Mouse (Mus musculus) forebrain, postnatal 0 days (tissue): Measurements from ENCODE around the gene Skap1. TPM values are rescaled to one million over a fixed set of nuclear protein-coding genes. Genes with fewer than 3 reads are reported as not detected.

ENCODE experiments used
- ATAC-seq: fragments of 200-750 bp; cut with Nextera tagmentation; 2 replicates; pipeline ENCODE4 v1.8.0; 2017; ENCODE audit warnings: mild to moderate bottlenecking, moderate library complexity
- DNase-seq: peaks from one replicate; pipeline ENCODE4 v3.0.0-alpha.2; 2015
- H3K27ac ChIP-seq: fragments of 300-500 bp; sonication (generic); 2 replicates; pipeline ENCODE4 v1.5.1; 2014; ENCODE audit warnings: low read depth, mild to moderate bottlenecking, antibody characterized with exemption, low read length, moderate library complexity, mixed read lengths
- H3K27me3 ChIP-seq: fragments of 300-500 bp; sonication (generic); 2 replicates; pipeline ENCODE4 v1.6.1; 2014; ENCODE audit warnings: mild to moderate bottlenecking, low read length, mixed read lengths; ENCODE audit not compliant: insufficient read depth
- H3K36me3 ChIP-seq: fragments of 300-500 bp; sonication (generic); 2 replicates; pipeline ENCODE4 v1.6.1; 2014; ENCODE audit warnings: mild to moderate bottlenecking, moderate library complexity; ENCODE audit not compliant: insufficient read depth
- H3K4me1 ChIP-seq: fragments of 300-500 bp; sonication (generic); 2 replicates; pipeline ENCODE4 v1.6.1; 2014; ENCODE audit warnings: antibody characterized with exemption; ENCODE audit not compliant: insufficient read depth
- H3K4me2 ChIP-seq: fragments of 300-500 bp; sonication (generic); 2 replicates; pipeline ENCODE4 v1.6.1; 2014; ENCODE audit warnings: low read depth, mild to moderate bottlenecking, moderate library complexity
- H3K4me3 ChIP-seq: fragments of 300-500 bp; sonication (generic); 2 replicates; pipeline ENCODE4 v1.5.1; 2014; ENCODE audit warnings: low read depth, low read length, mixed read lengths
- H3K9ac ChIP-seq: fragments of 300-500 bp; sonication (generic); 2 replicates; pipeline ENCODE4 v1.6.1; 2014; ENCODE audit warnings: mild to moderate bottlenecking
- H3K9me3 ChIP-seq: fragments of 300-500 bp; sonication (generic); 2 replicates; pipeline ENCODE4 v1.6.1; 2016; ENCODE audit warnings: low read length
- CTCF ChIP-seq: sonication (generic); IDR thresholded peaks from 2 replicates; pipeline ENCODE4 v1.5.1; 2016; ENCODE audit warnings: antibody characterized with exemption, control low read depth, low read depth
- WGBS: fragments of 180-500 bp; shearing (Covaris S2); extraction: QIAGEN DNeasy Blood & Tissue Kit; methylation state at CpG from one replicate; pipeline ENCODE4 v1.1.7; 2014; 5-methylcytosine and 5-hydroxymethylcytosine counted together
- polyA plus RNA-seq: library from polyadenylated mRNA; unstranded; fragments of >200 nt; fragmentation: Nextera tagmentation; extraction: Ambion mirVana; gene quantifications from 2 replicates; pipeline ENCODE4 v1.2.1, GENCODE M21; 2015
- total RNA-seq: library from RNA; depleted of rRNA; stranded (reverse); fragments of >200 nt; gene quantifications from 2 replicates; pipeline ENCODE4 v1.2.3, GENCODE M21; 2014

The Skap1 gene
- total and polyA plus RNA-seq, 2 experiments from 2014 or later: 1.6 to 3.7 TPM

GRCm38 (mm10) chr11:96553091-96553490 is 88.7 kb downstream of the Skap1 start:
- ATAC-seq: no peak
- Histone ChIP-seq H3K4me2 (peak overlapping the region; percentile 35), H3K4me3 (0 out of 2 replicates have a peak overlapping the region, but pooled peaks have one; percentile 9), H3K27me3 (peaks cover 6% of the 10 kb centered on the region), H3K9me3 (no peaks in the 10 kb centered on the region), H3K27ac (no peak overlapping the region), H3K4me1 (no peaks in the 10 kb centered on the region), H3K9ac (no peak overlapping the region), H3K36me3 (no peaks in the 10 kb centered on the region)
- peak; percentile 84 for DNase-seq
- 15% methylated on average over 15 of the region's 15 CpGs for WGBS
- peak; percentile 77 for TF ChIP-seq CTCF

- Histone ChIP-seq H3K4me3 (no peak overlapping the region), H3K27me3 (peaks cover 6% of the 10 kb centered on the region), H3K4me1 (no peaks in the 10 kb centered on the region), H3K27ac (no peak overlapping the region), H3K36me3 (no peaks in the 10 kb centered on the region), H3K9ac (no peak overlapping the region), H3K9me3 (no peaks in the 10 kb centered on the region), H3K4me2 (no peak overlapping the region)
- no peak for TF ChIP-seq CTCF
- no peak for DNase-seq
- no peak for ATAC-seq
- 87% methylated on average over 5 of the region's 5 CpGs for WGBS
These were observed 95.8 kb downstream of the Skap1 start for GRCm38 (mm10) chr11:96560229-96560628.

GRCm38 (mm10) chr11:96564088-96564487 is 99.7 kb downstream of the Skap1 start:
- Histone ChIP-seq H3K4me3 (no peak overlapping the region), H3K4me2 (no peak overlapping the region), H3K36me3 (no peaks in the 10 kb centered on the region), H3K27ac (no peak overlapping the region), H3K9ac (no peak overlapping the region), H3K4me1 (no peaks in the 10 kb centered on the region), H3K27me3 (no peaks in the 10 kb centered on the region), H3K9me3 (no peaks in the 10 kb centered on the region)
- peak; percentile 32; the same call in 1 of the 2 replicates for TF ChIP-seq CTCF
- DNase-seq (no peak), ATAC-seq (no peak)
- 50% methylated on average over 1 of the region's 1 CpGs for WGBS

- WGBS: 30% methylated on average over 3 of the region's 3 CpGs
These were observed 108.1 kb downstream of the Skap1 start for GRCm38 (mm10) chr11:96572515-96572914.

GRCm38 (mm10) chr11:96576491-96577427 is 112.4 kb downstream of the Skap1 start:
- DNase-seq (no peak), ATAC-seq (no peak)
- Histone ChIP-seq H3K9ac (no peak overlapping the region), H3K27ac (no peak overlapping the region), H3K36me3 (no peaks in the 10 kb centered on the region), H3K4me2 (no peak overlapping the region), H3K9me3 (no peaks in the 10 kb centered on the region), H3K4me3 (no peak overlapping the region), H3K27me3 (peaks cover 5% of the 10 kb centered on the region; the same call in 1 of the 2 replicates), H3K4me1 (no peaks in the 10 kb centered on the region)
- no peak for TF ChIP-seq CTCF
- 26% methylated on average over 14 of the region's 14 CpGs for WGBS

More at GRCm38 (mm10) chr11:96572515-96572914, 108.1 kb downstream of the Skap1 start:
- H3K9ac ChIP-seq: no peak overlapping the region
- no peaks in the 10 kb centered on the region for H3K4me1 ChIP-seq
- H3K4me3 ChIP-seq: no peak overlapping the region
- H3K4me2 ChIP-seq: no peak overlapping the region
- TF ChIP-seq CTCF: peak; percentile 17; the same call in 1 of the 2 replicates
- no peak for ATAC-seq
- no peaks in the 10 kb centered on the region for H3K27me3 ChIP-seq
- DNase-seq: no peak
- no peak overlapping the region for H3K27ac ChIP-seq
- H3K9me3 ChIP-seq: no peaks in the 10 kb centered on the region
- H3K36me3 ChIP-seq: no peaks in the 10 kb centered on the region

GRCm38 (mm10) chr11:96578551-96579283 is 114.3 kb downstream of the Skap1 start:
- no peaks in the 10 kb centered on the region for H3K36me3 ChIP-seq
- no peak overlapping the region; the same call in 1 of the 2 replicates for H3K4me3 ChIP-seq
- ATAC-seq (no peak), DNase-seq (peak; percentile 19)
- 18% methylated on average over 25 of the region's 25 CpGs for WGBS
- no peaks in the 10 kb centered on the region for H3K4me1 ChIP-seq
- H3K9ac ChIP-seq: no peak overlapping the region
- no peak for TF ChIP-seq CTCF
- peak overlapping the region; percentile 38 for H3K4me2 ChIP-seq
- H3K9me3 ChIP-seq: no peaks in the 10 kb centered on the region
- H3K27ac ChIP-seq: no peak overlapping the region
- H3K27me3 ChIP-seq: peaks cover 5% of the 10 kb centered on the region; the same call in 1 of the 2 replicates
